Mouse (Mus musculus) neural tube, embryonic 12.5 days (tissue): Measurements from ENCODE around the gene Slc18a2. TPM values are rescaled to one million over a fixed set of nuclear protein-coding genes. Genes with fewer than 3 reads are reported as not detected.

Experiments
- ATAC-seq: fragments of 200-750 bp; cut with Nextera tagmentation; 2 replicates; pipeline ENCODE4 v1.8.0; 2017; ENCODE audit warnings: low read depth, mild to moderate bottlenecking, moderate TSS enrichment, moderate library complexity; ENCODE audit not compliant: low FRiP score
- H3K27ac ChIP-seq: fragments of 300-500 bp; sonication (generic); 2 replicates; pipeline ENCODE4 v1.5.1; 2016
- H3K27me3 ChIP-seq: fragments of 300-500 bp; sonication (generic); replicated peaks from 2 replicates; pipeline ENCODE4 v1.6.1; 2016; ENCODE audit warnings: mild to moderate bottlenecking
- H3K36me3 ChIP-seq: fragments of 300-500 bp; sonication (generic); 2 replicates; pipeline ENCODE4 v1.6.1; 2016; ENCODE audit warnings: mild to moderate bottlenecking
- H3K4me1 ChIP-seq: fragments of 300-500 bp; sonication (generic); 2 replicates; pipeline ENCODE4 v1.6.1; 2016
- H3K4me2 ChIP-seq: fragments of 300-500 bp; sonication (generic); replicated peaks from 2 replicates; pipeline ENCODE4 v1.6.1; 2016; ENCODE audit warnings: mild to moderate bottlenecking
- H3K4me3 ChIP-seq: fragments of 300-500 bp; sonication (generic); 2 replicates; pipeline ENCODE4 v1.5.1; 2016
- H3K9ac ChIP-seq: fragments of 300-500 bp; sonication (generic); 2 replicates; pipeline ENCODE4 v1.6.1; 2016; ENCODE audit warnings: mild to moderate bottlenecking
- H3K9me3 ChIP-seq: fragments of 300-500 bp; sonication (generic); 2 replicates; pipeline ENCODE4 v1.6.1; 2016; ENCODE audit warnings: mild to moderate bottlenecking
- WGBS: fragments of 180-500 bp; shearing (Covaris S2); methylation state at CpG from one replicate; pipeline ENCODE4 v1.1.7; 2016; 5-methylcytosine and 5-hydroxymethylcytosine counted together
- polyA plus RNA-seq: library from polyadenylated mRNA; unstranded; fragments of >200 nt; fragmentation: Nextera tagmentation; extraction: Ambion mirVana; gene quantifications from 2 replicates; pipeline ENCODE4 v1.2.1, GENCODE M21; 2016

Gene Slc18a2
- polyA plus RNA-seq, 1 experiment from 2014 or later = 11.0 TPM

- H3K4me2 ChIP-seq = peak overlapping the region; percentile 100
- H3K9me3 ChIP-seq = no peaks in the 10 kb centered on the region
- no peaks in the 10 kb centered on the region for H3K27me3 ChIP-seq
- peak overlapping the region; percentile 89 for H3K9ac ChIP-seq
- H3K36me3 ChIP-seq = no peaks in the 10 kb centered on the region
- peak overlapping the region; percentile 82 for H3K27ac ChIP-seq
- WGBS = 1% methylated on average over 64 of the region's 70 CpGs
- ATAC-seq = peak; percentile 67
- peak overlapping the region; percentile 89 for H3K4me3 ChIP-seq
- H3K4me1 ChIP-seq = peaks cover 35% of the 10 kb centered on the region
Observed at GRCm38 (mm10) chr19:59345081-59345657, 84.5 kb downstream of the Slc18a2 start.

Other genes starting within 250 kb of the Slc18a2 start
- gene Shtn1, start 184.8 kb upstream of the Slc18a2 start, polyA plus RNA-seq = 10.2 and 12.9 TPM in 2 replicates
- 0.19 TPM in 1 of 2 replicates, not detected in the other for gene Vax1, start 90.8 kb upstream of the Slc18a2 start, polyA plus RNA-seq
- not detected in 2 replicates for gene Kcnk18, start 41.7 kb upstream of the Slc18a2 start, polyA plus RNA-seq
- 4.9 and 11.4 TPM in 2 replicates for gene Rps12-ps3, start 61.4 kb downstream of the Slc18a2 start, polyA plus RNA-seq
- gene Pdzd8, start 84.9 kb downstream of the Slc18a2 start, polyA plus RNA-seq = 13.8 and 15.2 TPM in 2 replicates
- gene Emx2, start 197.5 kb downstream of the Slc18a2 start, polyA plus RNA-seq = 0.54 and 2.1 TPM in 2 replicates